Mouse (Mus musculus) lung, postnatal 0 days (tissue): ENCODE measurements around the gene Asxl1.

ENCODE experiments used
- CTCF ChIP-seq: IDR thresholded peaks from 2 replicates; pipeline ENCODE4 v1.5.1; 2016; ENCODE audit warnings: antibody characterized with exemption, mild to moderate bottlenecking
- EP300 ChIP-seq: IDR thresholded peaks from 2 replicates; pipeline ENCODE4 v1.6.1; 2016; ENCODE audit warnings: antibody characterized with exemption, mild to moderate bottlenecking, control low read depth

DNA sequence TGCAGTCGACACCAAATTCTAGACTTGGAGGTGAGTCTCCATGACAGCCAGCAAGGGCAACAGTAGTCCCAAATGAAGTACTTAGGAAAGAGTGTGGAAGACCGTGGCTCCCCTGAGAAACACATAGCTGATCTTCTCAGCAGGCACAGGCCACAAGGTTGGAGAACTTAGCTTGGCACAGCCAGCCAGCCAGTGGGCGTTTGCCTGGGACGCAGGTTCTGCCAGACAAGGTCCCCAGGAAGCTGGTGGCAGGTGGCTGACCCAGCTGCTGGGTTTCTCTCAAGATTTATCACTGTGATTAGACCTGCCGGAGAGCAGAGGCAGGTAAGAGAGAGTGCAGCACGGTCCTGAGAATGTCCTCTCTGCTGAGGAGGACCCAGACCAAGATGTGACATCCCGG is 37.0 kb upstream of the Asxl1 start:
- TF ChIP-seq CTCF, result no peak
- TF ChIP-seq EP300, result no peak
